Mouse (Mus musculus) forebrain, embryonic 15.5 days (tissue): Measurements from ENCODE around the gene Zfp354a. TPM values are rescaled to one million over a fixed set of nuclear protein-coding genes. Genes with fewer than 3 reads are reported as not detected.

Source experiments
- ATAC-seq: fragments of 200-750 bp; cut with Nextera tagmentation; replicated peaks from 2 replicates; pipeline ENCODE4 v1.8.0; 2017; ENCODE audit warnings: mild to moderate bottlenecking, moderate TSS enrichment, moderate library complexity
- H3K27ac ChIP-seq: fragments of 300-500 bp; sonication (generic); replicated peaks from 2 replicates; pipeline ENCODE4 v1.5.1; 2015; ENCODE audit warnings: mild to moderate bottlenecking, inconsistent platforms
- H3K27me3 ChIP-seq: fragments of 300-500 bp; sonication (generic); 2 replicates; pipeline ENCODE4 v1.6.1; 2015; ENCODE audit warnings: inconsistent platforms
- H3K36me3 ChIP-seq: fragments of 300-500 bp; sonication (generic); 2 replicates; pipeline ENCODE4 v1.6.1; 2015; ENCODE audit warnings: mild to moderate bottlenecking, inconsistent platforms
- H3K4me1 ChIP-seq: fragments of 300-500 bp; sonication (generic); 2 replicates; pipeline ENCODE4 v1.6.1; 2015; ENCODE audit warnings: inconsistent platforms
- H3K4me2 ChIP-seq: fragments of 300-500 bp; sonication (generic); replicated peaks from 2 replicates; pipeline ENCODE4 v1.6.1; 2015; ENCODE audit warnings: mild to moderate bottlenecking, inconsistent platforms
- H3K4me3 ChIP-seq: fragments of 300-500 bp; sonication (generic); 2 replicates; pipeline ENCODE4 v1.5.1; 2015; ENCODE audit warnings: mild to moderate bottlenecking, inconsistent platforms
- H3K9ac ChIP-seq: fragments of 300-500 bp; sonication (generic); replicated peaks from 2 replicates; pipeline ENCODE4 v1.6.1; 2015; ENCODE audit warnings: mild to moderate bottlenecking, inconsistent platforms
- H3K9me3 ChIP-seq: fragments of 300-500 bp; sonication (generic); 2 replicates; pipeline ENCODE4 v1.6.1; 2016; ENCODE audit warnings: inconsistent platforms
- whole genome bisulfite sequencing: fragments of 180-500 bp; shearing (Covaris S2); methylation state at CpG from one replicate; pipeline ENCODE4 v1.1.7; 2015; ENCODE audit warnings: mixed read lengths; 5-methylcytosine and 5-hydroxymethylcytosine counted together
- polyA plus RNA-seq: library from polyadenylated mRNA; unstranded; fragments of >200 nt; fragmentation: Nextera tagmentation; extraction: Ambion mirVana; gene quantifications from 2 replicates; pipeline ENCODE4 v1.2.1, GENCODE M21; 2015

The Zfp354a gene
- polyA plus RNA-seq, 1 experiment from 2014 or later: 12.5 TPM

DNA sequence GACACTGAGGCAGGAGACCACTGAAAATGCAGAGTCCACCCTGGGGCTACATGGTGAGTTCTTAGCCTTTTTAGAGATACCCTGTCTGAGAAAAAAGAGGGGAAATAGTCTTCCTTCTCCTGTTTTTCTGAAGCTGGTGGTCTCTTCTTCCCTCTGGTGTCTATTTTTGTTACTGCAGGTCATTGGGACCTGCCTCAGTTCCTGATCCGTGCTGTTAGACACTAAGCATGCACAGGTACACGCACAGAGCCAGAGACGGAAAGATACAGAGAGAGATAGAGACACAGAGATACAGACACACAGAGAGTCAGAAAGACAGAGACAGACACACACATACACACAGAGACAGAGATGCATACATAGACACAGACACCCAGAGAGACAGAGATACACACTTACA is 5.8 kb upstream of the Zfp354a start:
- Histone ChIP-seq H3K4me3 (no peak overlapping the region), H3K9ac (no peak overlapping the region), H3K36me3 (no peaks in the 10 kb centered on the region), H3K27me3 (no peaks in the 10 kb centered on the region), H3K27ac (no peak overlapping the region), H3K9me3 (no peaks in the 10 kb centered on the region), H3K4me2 (no peak overlapping the region), H3K4me1 (no peaks in the 10 kb centered on the region)
- ATAC-seq: no peak
- WGBS: 36% methylated on average over 3 of the region's 3 CpGs

DNA sequence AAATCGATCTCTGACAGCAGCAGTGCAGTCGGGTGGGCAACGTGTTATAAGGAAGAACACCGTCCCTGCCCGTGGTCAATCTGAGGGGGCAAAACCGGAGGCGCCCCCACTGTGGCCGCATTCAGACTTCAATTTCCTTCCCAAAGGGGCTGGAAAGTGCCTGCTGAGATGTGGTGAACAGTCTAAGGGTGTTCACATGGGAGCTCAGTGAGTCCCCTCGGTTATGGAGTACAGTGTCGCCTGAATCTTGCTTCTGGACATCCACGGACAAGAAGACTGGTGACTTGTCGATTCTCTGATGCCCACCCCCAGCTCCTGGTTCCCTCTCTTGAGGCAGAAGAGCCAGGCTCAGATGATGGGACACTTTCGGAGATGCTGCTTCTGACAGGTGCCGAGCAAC is 583 bp downstream of the Zfp354a start:
- Histone ChIP-seq H3K36me3 (peaks cover 20% of the 10 kb centered on the region), H3K4me2 (peak overlapping the region; percentile 86), H3K4me1 (peaks cover 8% of the 10 kb centered on the region), H3K9me3 (no peaks in the 10 kb centered on the region), H3K27me3 (no peaks in the 10 kb centered on the region), H3K27ac (peak overlapping the region; percentile 67; the same call in 1 of the 2 replicates), H3K4me3 (peak overlapping the region; percentile 93), H3K9ac (peak overlapping the region; percentile 93)
- no peak; the same call in 1 of the 2 replicates for ATAC-seq
- WGBS: 16% methylated on average over 14 of the region's 14 CpGs

DNA sequence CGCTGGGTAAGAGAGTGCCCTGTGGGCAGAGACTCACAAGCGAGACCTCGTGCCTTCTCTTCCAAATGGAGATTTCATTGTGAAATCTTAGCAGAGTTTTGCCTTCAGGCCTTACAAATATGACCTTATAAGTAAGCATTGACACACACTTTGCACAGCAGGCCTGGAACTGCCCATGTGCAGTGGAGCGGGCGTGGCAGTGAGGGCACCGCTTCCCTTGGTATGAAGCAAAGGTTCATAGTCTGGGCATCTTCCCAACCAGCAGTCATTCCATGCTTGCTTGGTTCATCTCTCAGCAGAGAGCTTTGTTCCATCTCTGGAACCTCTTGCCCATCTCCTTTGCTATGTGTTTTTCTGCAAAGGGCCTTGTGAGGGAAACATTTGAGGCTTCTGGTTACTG is 1.9 kb downstream of the Zfp354a start:
- no peak for ATAC-seq
- H3K9me3 ChIP-seq: no peaks in the 10 kb centered on the region
- no peak overlapping the region for H3K4me2 ChIP-seq
- H3K4me3 ChIP-seq: no peak overlapping the region
- H3K9ac ChIP-seq: no peak overlapping the region
- 96% methylated on average over 6 of the region's 6 CpGs for WGBS
- H3K4me1 ChIP-seq: peaks cover 8% of the 10 kb centered on the region
- peaks cover 23% of the 10 kb centered on the region for H3K36me3 ChIP-seq
- H3K27me3 ChIP-seq: no peaks in the 10 kb centered on the region
- no peak overlapping the region for H3K27ac ChIP-seq

DNA sequence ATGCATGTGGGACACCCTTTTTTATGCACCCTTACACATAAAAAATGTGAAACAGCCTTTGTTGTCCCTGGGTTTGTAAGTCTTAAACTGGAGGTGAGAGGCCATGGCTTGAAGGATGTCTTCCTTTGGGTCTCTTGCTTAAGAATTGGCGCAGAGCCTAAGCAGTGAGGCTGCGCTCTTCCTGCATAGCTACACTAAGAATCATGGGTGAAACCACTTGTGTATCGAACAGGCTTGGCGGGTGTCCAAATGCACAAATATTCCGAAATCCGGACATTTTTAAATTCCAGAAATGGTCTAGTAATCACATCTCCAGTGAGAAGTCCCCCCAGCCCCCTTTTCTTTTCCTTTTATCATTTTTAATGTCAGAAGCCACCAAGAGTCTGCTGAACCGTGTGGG is 4.2 kb downstream of the Zfp354a start:
- H3K27ac ChIP-seq: no peak overlapping the region
- WGBS: 90% methylated on average over 7 of the region's 7 CpGs
- H3K9ac ChIP-seq: no peak overlapping the region
- no peak overlapping the region for H3K4me2 ChIP-seq
- no peak overlapping the region for H3K4me3 ChIP-seq
- H3K27me3 ChIP-seq: no peaks in the 10 kb centered on the region
- no peak for ATAC-seq
- H3K36me3 ChIP-seq: peaks cover 40% of the 10 kb centered on the region
- peaks cover 8% of the 10 kb centered on the region for H3K4me1 ChIP-seq
- H3K9me3 ChIP-seq: no peaks in the 10 kb centered on the region

DNA sequence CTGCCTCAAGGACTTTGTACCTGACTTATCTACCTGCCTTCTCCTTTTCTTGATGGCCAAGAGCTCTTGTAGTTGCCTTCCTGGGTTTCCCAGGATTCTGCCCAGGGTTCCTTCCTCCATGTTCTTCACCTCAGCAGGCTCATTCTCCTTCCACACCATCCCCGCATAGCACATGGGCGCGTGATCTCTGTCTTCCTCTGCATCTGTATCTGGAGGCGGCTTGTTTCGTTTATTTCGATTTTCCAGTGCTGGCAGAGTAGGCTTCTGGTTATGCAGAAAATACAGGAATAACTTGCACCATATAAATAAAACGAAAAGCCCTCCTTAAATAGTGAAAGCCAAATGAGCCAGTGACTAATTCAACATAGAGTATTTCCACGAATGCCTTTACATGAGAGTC is 4.8 kb downstream of the Zfp354a start:
- no peak overlapping the region for H3K4me3 ChIP-seq
- H3K27me3 ChIP-seq: no peaks in the 10 kb centered on the region
- H3K36me3 ChIP-seq: peaks cover 46% of the 10 kb centered on the region
- no peak overlapping the region for H3K27ac ChIP-seq
- H3K9ac ChIP-seq: no peak overlapping the region
- no peaks in the 10 kb centered on the region for H3K9me3 ChIP-seq
- H3K4me1 ChIP-seq: peaks cover 8% of the 10 kb centered on the region
- ATAC-seq: no peak
- no peak overlapping the region for H3K4me2 ChIP-seq
- 97% methylated on average over 8 of the region's 8 CpGs for WGBS

DNA sequence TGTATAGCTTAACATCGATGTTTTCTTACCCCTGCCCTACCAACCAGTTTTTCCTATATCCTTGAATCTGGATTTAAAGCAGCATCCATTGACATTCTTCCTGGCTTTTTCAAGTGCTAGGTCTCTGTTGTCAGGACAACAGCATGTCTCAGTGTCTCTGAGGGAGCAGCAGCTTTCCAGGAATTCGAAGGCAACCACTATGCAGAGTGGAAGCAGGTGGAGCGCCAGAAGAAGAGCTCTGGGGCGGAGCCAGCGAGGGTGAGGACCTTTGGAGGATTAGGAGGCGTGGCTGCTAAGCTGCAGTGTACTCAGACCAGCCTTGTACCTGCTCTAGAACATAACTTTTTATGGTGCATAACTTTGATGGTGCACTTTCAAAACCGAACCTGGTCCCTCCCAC is 25.5 kb downstream of the Zfp354a start:
- Histone ChIP-seq H3K27me3 (no peaks in the 10 kb centered on the region), H3K27ac (no peak overlapping the region), H3K4me2 (no peak overlapping the region), H3K4me1 (no peaks in the 10 kb centered on the region), H3K4me3 (no peak overlapping the region), H3K9me3 (no peaks in the 10 kb centered on the region), H3K36me3 (no peaks in the 10 kb centered on the region), H3K9ac (no peak overlapping the region)
- ATAC-seq: no peak
- WGBS: 43% methylated on average over 7 of the region's 7 CpGs

DNA sequence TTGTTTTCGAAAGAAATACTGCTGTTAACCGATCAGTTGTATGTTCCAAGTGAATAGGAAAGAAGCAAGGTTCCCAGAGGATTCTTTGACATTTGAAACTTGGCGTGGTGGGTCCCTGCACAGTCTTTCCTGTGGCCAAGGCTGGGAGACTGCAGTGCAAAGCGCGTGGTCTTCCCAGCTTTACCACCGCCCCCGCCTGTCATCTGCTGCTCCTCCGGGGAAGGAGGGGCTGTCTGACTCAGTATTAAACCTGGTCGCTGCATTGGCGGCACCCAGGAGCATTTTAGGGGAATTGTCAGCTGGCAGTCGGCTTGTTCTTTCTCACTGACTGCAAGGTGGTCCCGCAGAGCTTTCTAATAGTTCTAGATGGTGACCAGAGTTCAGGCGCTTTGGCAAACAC is 26.2 kb downstream of the Zfp354a start:
- Histone ChIP-seq H3K4me3 (no peak overlapping the region), H3K27ac (no peak overlapping the region), H3K9ac (no peak overlapping the region), H3K4me1 (no peaks in the 10 kb centered on the region), H3K9me3 (no peaks in the 10 kb centered on the region), H3K36me3 (no peaks in the 10 kb centered on the region), H3K27me3 (no peaks in the 10 kb centered on the region), H3K4me2 (no peak overlapping the region)
- WGBS: 71% methylated on average over 13 of the region's 13 CpGs
- ATAC-seq: no peak

DNA sequence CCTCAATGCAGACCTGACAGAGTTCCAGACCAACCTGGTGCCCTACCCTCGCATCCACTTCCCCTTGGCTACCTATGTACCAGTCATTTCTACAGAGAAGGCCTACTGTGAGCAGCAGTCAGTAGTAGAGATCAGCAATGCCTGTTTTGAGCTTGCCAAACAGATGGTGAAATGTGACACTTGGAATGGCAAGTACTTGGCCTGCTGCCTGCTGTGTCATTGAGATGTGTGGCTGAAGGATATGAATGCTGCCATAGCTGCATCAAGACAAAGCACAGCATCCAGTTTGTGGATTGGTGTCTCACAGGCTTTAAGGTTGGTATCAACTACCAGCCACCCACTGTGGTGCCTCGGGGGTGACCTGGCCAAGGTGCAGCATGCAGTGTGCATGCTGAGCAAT is 48.2 kb downstream of the Zfp354a start:
- Histone ChIP-seq H3K27me3 (no peaks in the 10 kb centered on the region), H3K36me3 (no peaks in the 10 kb centered on the region), H3K9me3 (no peaks in the 10 kb centered on the region), H3K4me1 (no peaks in the 10 kb centered on the region), H3K4me3 (no peak overlapping the region), H3K4me2 (no peak overlapping the region), H3K9ac (no peak overlapping the region), H3K27ac (no peak overlapping the region)
- 82% methylated on average over 2 of the region's 2 CpGs for WGBS
- ATAC-seq: no peak

DNA sequence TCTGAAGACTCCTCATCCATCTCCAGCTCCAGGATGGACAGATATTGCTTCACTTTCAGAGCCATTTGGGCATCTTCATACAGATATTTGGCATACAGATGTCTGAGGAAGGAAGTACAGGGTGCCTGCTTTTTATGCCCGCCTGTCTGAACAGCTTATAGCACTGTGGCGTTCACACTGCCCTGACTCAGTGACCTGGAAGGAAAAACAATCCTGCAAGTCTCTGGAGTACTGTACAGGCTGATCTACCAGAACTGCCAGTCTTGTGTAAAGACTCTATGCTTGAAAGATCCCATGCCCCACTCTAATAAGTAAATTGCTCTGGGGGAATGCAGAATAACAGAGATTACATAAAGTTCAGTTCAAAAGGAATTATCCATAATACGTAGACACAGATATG is 51.6 kb downstream of the Zfp354a start:
- Histone ChIP-seq H3K9me3 (no peaks in the 10 kb centered on the region), H3K4me1 (no peaks in the 10 kb centered on the region), H3K27me3 (no peaks in the 10 kb centered on the region), H3K4me2 (no peak overlapping the region), H3K27ac (no peak overlapping the region), H3K4me3 (no peak overlapping the region), H3K9ac (no peak overlapping the region), H3K36me3 (no peaks in the 10 kb centered on the region)
- WGBS: 87% methylated on average over 3 of the region's 3 CpGs
- no peak for ATAC-seq

Other genes starting within 250 kb of the Zfp354a start
- 62.6 and 65.0 TPM in 2 replicates for gene Zfp354c, start 231.5 kb upstream of the Zfp354a start, polyA plus RNA-seq
- gene Zfp879, start 217.7 kb upstream of the Zfp354a start, polyA plus RNA-seq: 2.1 and 2.5 TPM in 2 replicates
- not detected in 2 replicates for gene Grm6, start 208.6 kb upstream of the Zfp354a start, polyA plus RNA-seq
- gene Zfp454, start 171.6 kb upstream of the Zfp354a start, polyA plus RNA-seq: 15.5 and 15.9 TPM in 2 replicates
- gene Zfp2, start 143.1 kb upstream of the Zfp354a start, polyA plus RNA-seq: 49.4 and 53.6 TPM in 2 replicates
- gene Zfp354b, start 127.6 kb upstream of the Zfp354a start, polyA plus RNA-seq: 3.6 and 3.7 TPM in 2 replicates
- not detected in 2 replicates for gene 4933414I15Rik, start 115.5 kb upstream of the Zfp354a start, polyA plus RNA-seq
- gene Prop1, start 105.5 kb upstream of the Zfp354a start, polyA plus RNA-seq: not detected in 2 replicates
- gene Olfr1378, start 92.7 kb upstream of the Zfp354a start, polyA plus RNA-seq: not detected in 2 replicates
- gene Olfr1377, start 77.3 kb upstream of the Zfp354a start, polyA plus RNA-seq: not detected in 2 replicates
- gene Olfr51, start 55.7 kb upstream of the Zfp354a start, polyA plus RNA-seq: not detected in 2 replicates
- not detected in 2 replicates for gene Olfr54, start 45.0 kb upstream of the Zfp354a start, polyA plus RNA-seq
- not detected in 2 replicates for gene Olfr1375, start 11.1 kb upstream of the Zfp354a start, polyA plus RNA-seq
- gene Gm12569, start 161.2 kb downstream of the Zfp354a start, polyA plus RNA-seq: not detected in 2 replicates
- gene Clk4, start 202.5 kb downstream of the Zfp354a start, polyA plus RNA-seq: 153 and 164 TPM in 2 replicates
- gene BC049762, start 203.8 kb downstream of the Zfp354a start, polyA plus RNA-seq: 0.26 and 0.33 TPM in 2 replicates
- gene Col23a1, start 230.7 kb downstream of the Zfp354a start, polyA plus RNA-seq: 3.3 and 4.1 TPM in 2 replicates